Mouse (Mus musculus): ENCODE measurements around the gene Cops3.

DNA sequence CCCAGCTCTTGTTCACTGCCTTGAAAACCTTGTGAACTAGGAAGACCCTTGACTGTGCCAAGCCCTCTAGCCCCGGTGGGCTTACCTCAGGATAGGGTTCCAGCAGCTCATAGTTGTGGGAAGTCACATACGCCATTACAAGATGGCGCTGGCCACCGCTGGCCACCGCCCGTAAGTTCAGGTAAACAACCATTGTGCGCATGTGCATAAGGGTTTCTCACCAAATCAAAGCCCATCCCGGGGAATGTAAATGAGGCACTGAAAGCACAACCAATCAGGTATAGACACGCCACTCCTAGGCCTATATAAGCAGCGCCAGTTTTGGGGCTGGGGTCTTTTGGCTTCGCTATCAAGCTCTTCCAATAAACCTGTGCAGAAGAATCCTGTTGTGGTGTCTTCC lies 6.7 kb upstream of the Cops3 start:
- TF ChIP-seq POLR2A (IDR thresholded peaks at IDR 0.05; ENCODE audit: low read depth, low read length) (no peak), CTCF (IDR thresholded peaks at IDR 0.05; ENCODE audit: extremely low read depth, insufficient read length, insufficient replicate concordance, low read depth, low read length) (no peak)
